Mouse (Mus musculus): ENCODE data around the gene Arfip1.

Gene Arfip1

GRCm38 (mm10) chr3:84582023-84582912 is at the start of gene Arfip1:
Gene Arfip1 (minus strand): TSS chr3:84582625.
- in situ Hi-C loops (cut with MboI, MseI), result loop anchor here (25.0 kb wide), 1 partner anchor 1520 kb away; the partner anchor contains the start of gene Plrg1

- in situ Hi-C loops (cut with MboI, MseI), result no loop called here
Measured at GRCm38 (mm10) chr3:84631586-84631985, 49.2 kb upstream of the Arfip1 start.

- in situ Hi-C loops (cut with MboI, MseI), result loop anchor here (25.0 kb wide), 1 partner anchor 1490 kb away; no protein-coding TSS in a partner anchor
Measured at GRCm38 (mm10) chr3:84622026-84622425, 39.6 kb upstream of the Arfip1 start.

- in situ Hi-C loops (cut with MboI, MseI), result loop anchor here (25.0 kb wide), 1 partner anchor 1493 kb away; no protein-coding TSS in a partner anchor
Measured at GRCm38 (mm10) chr3:84619725-84620124, 37.3 kb upstream of the Arfip1 start.

- in situ Hi-C loops (cut with MboI, MseI), result loop anchor here (25.0 kb wide), 1 partner anchor 1493 kb away; no protein-coding TSS in a partner anchor
Measured at GRCm38 (mm10) chr3:84619056-84619455, 36.6 kb upstream of the Arfip1 start.

GRCm38 (mm10) chr3:84618627-84619026 is 36.2 kb upstream of the Arfip1 start:
- in situ Hi-C loops (cut with MboI, MseI), result loop anchor here (25.0 kb wide), 1 partner anchor 1494 kb away; no protein-coding TSS in a partner anchor

- in situ Hi-C loops (cut with MboI, MseI), result loop anchor here (25.0 kb wide), 1 partner anchor 1496 kb away; no protein-coding TSS in a partner anchor
Measured at GRCm38 (mm10) chr3:84615856-84616225, 33.4 kb upstream of the Arfip1 start.

- in situ Hi-C loops (cut with MboI, MseI), result loop anchor here (25.0 kb wide), 1 partner anchor 1497 kb away; no protein-coding TSS in a partner anchor
Measured at GRCm38 (mm10) chr3:84615050-84615855, 32.8 kb upstream of the Arfip1 start.

GRCm38 (mm10) chr3:84610183-84610710 is 27.8 kb upstream of the Arfip1 start:
- in situ Hi-C loops (cut with MboI, MseI), result loop anchor here (25.0 kb wide), 1 partner anchor 1502 kb away; no protein-coding TSS in a partner anchor

GRCm38 (mm10) chr3:84603212-84603611 is 20.8 kb upstream of the Arfip1 start:
- in situ Hi-C loops (cut with MboI, MseI), result loop anchor here (25.0 kb wide), 1 partner anchor 1509 kb away; no protein-coding TSS in a partner anchor

- in situ Hi-C loops (cut with MboI, MseI), result loop anchor here (25.0 kb wide), 1 partner anchor 1510 kb away; no protein-coding TSS in a partner anchor
Measured at GRCm38 (mm10) chr3:84602759-84603158, 20.3 kb upstream of the Arfip1 start.

GRCm38 (mm10) chr3:84601870-84602495 is 19.6 kb upstream of the Arfip1 start:
- in situ Hi-C loops (cut with MboI, MseI), result loop anchor here (25.0 kb wide), 1 partner anchor 1510 kb away; no protein-coding TSS in a partner anchor

GRCm38 (mm10) chr3:84598756-84599155 is 16.3 kb upstream of the Arfip1 start:
- in situ Hi-C loops (cut with MboI, MseI), result loop anchor here (25.0 kb wide), 1 partner anchor 1536 kb away; the partner anchor contains the start of gene Plrg1

- in situ Hi-C loops (cut with MboI, MseI), result loop anchor here (25.0 kb wide), 1 partner anchor 1536 kb away; the partner anchor contains the start of gene Plrg1
Measured at GRCm38 (mm10) chr3:84597996-84598734, 15.7 kb upstream of the Arfip1 start.

- in situ Hi-C loops (cut with MboI, MseI), result loop anchor here (25.0 kb wide), 1 partner anchor 1533 kb away; the partner anchor contains the start of gene Plrg1
Measured at GRCm38 (mm10) chr3:84595677-84596234, 13.3 kb upstream of the Arfip1 start.

GRCm38 (mm10) chr3:84594894-84595676 is 12.7 kb upstream of the Arfip1 start:
- in situ Hi-C loops (cut with MboI, MseI), result loop anchor here (5.0 to 25.0 kb wide), 2 partner anchors 77 to 1533 kb away; partner anchors contain the start of gene Plrg1

- in situ Hi-C loops (cut with MboI, MseI), result loop anchor here (5.0 to 25.0 kb wide), 2 partner anchors 79 to 1531 kb away; partner anchors contain the start of gene Plrg1
Measured at GRCm38 (mm10) chr3:84593274-84593673, 10.8 kb upstream of the Arfip1 start, which contains the start of gene Tigd4. Gene Tigd4 (plus strand): TSS chr3:84593574.

GRCm38 (mm10) chr3:84586736-84587135 is 4.3 kb upstream of the Arfip1 start:
- in situ Hi-C loops (cut with MboI, MseI), result loop anchor here (25.0 kb wide), 1 partner anchor 1524 kb away; the partner anchor contains the start of gene Plrg1

All from T-helper 2 cell (primary cell).